Mouse (Mus musculus) heart, postnatal 14 days (tissue): Measurements from ENCODE around the gene Cracr2b. TPM values are rescaled to one million over a fixed set of nuclear protein-coding genes. Genes with fewer than 3 reads are reported as not detected.
A peak's percentile ranks its signal among the peaks of the same experiment; 100 is the strongest.
"Not testable (repeated sequence)": the region's sequence is repeated elsewhere in the genome, so short reads cannot be mapped to it uniquely, and the experiment has no call there.

Source experiments
- DNase-seq, 2 experiments: peaks; one replicate each; pipeline ENCODE4 v3.0.0; 2021 to 2022
- intact Hi-C: fragments of 180-260 bp; cut with DNase I; formaldehyde crosslinking; loops from one replicate; pipeline ENCODE4 v1.15.1; 2025
- total RNA-seq, 2 experiments: library from RNA; stranded (reverse); gene quantifications; 2 replicates each; pipeline ENCODE4 v1.2.3; 2021

Cracr2b gene
- total RNA-seq, 2 experiments from 2014 or later, result 25.2 to 27.9 TPM

- intact Hi-C loops, result no loop called here
- DNase-seq, result peak; percentile 63 to 78
Measured at GRCm38 (mm10) chr7:141432741-141433516, 28.0 kb upstream of the Cracr2b start.

GRCm38 (mm10) chr7:141433517-141434400, 27.1 kb upstream of the Cracr2b start:
- intact Hi-C loops, result no loop called here
- DNase-seq, result no peak

GRCm38 (mm10) chr7:141434464-141434863, 26.4 kb upstream of the Cracr2b start:
- intact Hi-C loops, result no loop called here
- peak in 1 of 2 experiments; percentile 54 for DNase-seq

- peak; percentile 66 to 68 for DNase-seq
- intact Hi-C loops, result no loop called here
Measured at GRCm38 (mm10) chr7:141435129-141435855, 25.6 kb upstream of the Cracr2b start.

- intact Hi-C loops, result no loop called here
- DNase-seq, result no peak
Measured at GRCm38 (mm10) chr7:141435856-141436522, 24.9 kb upstream of the Cracr2b start.

GRCm38 (mm10) chr7:141436523-141436892, 24.4 kb upstream of the Cracr2b start:
- intact Hi-C loops, result no loop called here
- DNase-seq, result no peak

- DNase-seq, result peak; percentile 87 to 89
- intact Hi-C loops, result loop anchor here (1.0 kb wide), 1 partner anchor 28 kb away; no protein-coding TSS in a partner anchor
Measured at GRCm38 (mm10) chr7:141437178-141438120, 23.4 kb upstream of the Cracr2b start, which contains the start of gene Slc25a22. Gene Slc25a22 (minus strand): TSS chr7:141437892.

GRCm38 (mm10) chr7:141438201-141438968, 22.5 kb upstream of the Cracr2b start:
- DNase-seq, result no peak
- intact Hi-C loops, result no loop called here

GRCm38 (mm10) chr7:141439140-141439679, 21.7 kb upstream of the Cracr2b start:
- no peak for DNase-seq
- intact Hi-C loops, result no loop called here

- intact Hi-C loops, result no loop called here
- DNase-seq, result no peak
Measured at GRCm38 (mm10) chr7:141439811-141440210, 21.1 kb upstream of the Cracr2b start.

- DNase-seq, result peak in 1 of 2 experiments; percentile 68
- intact Hi-C loops, result no loop called here
Measured at GRCm38 (mm10) chr7:141440613-141441012, 20.3 kb upstream of the Cracr2b start.

GRCm38 (mm10) chr7:141441460-141441859, 19.4 kb upstream of the Cracr2b start:
- intact Hi-C loops, result no loop called here
- DNase-seq, result no peak

- intact Hi-C loops, result no loop called here
Measured at GRCm38 (mm10) chr7:141442199-141442598, 18.7 kb upstream of the Cracr2b start.

GRCm38 (mm10) chr7:141443081-141443821, 17.6 kb upstream of the Cracr2b start:
- peak in 1 of 2 experiments; percentile 36 for DNase-seq
- intact Hi-C loops, result no loop called here

More at GRCm38 (mm10) chr7:141442199-141442598, 18.7 kb upstream of the Cracr2b start:
- DNase-seq, result no peak

GRCm38 (mm10) chr7:141443828-141444237, 17.1 kb upstream of the Cracr2b start, which contains the start of gene Pidd1:
Gene Pidd1 (minus strand): TSS chr7:141444025.
- intact Hi-C loops, result no loop called here

GRCm38 (mm10) chr7:141446374-141446773, 14.5 kb upstream of the Cracr2b start:
- DNase-seq, intact Hi-C loops: not testable (repeated sequence)

More at GRCm38 (mm10) chr7:141443828-141444237, 17.1 kb upstream of the Cracr2b start, which contains the start of gene Pidd1:
- DNase-seq, result peak; percentile 73 to 78
